Mouse (Mus musculus): Measurements from ENCODE around the gene Oas3.

DNA sequence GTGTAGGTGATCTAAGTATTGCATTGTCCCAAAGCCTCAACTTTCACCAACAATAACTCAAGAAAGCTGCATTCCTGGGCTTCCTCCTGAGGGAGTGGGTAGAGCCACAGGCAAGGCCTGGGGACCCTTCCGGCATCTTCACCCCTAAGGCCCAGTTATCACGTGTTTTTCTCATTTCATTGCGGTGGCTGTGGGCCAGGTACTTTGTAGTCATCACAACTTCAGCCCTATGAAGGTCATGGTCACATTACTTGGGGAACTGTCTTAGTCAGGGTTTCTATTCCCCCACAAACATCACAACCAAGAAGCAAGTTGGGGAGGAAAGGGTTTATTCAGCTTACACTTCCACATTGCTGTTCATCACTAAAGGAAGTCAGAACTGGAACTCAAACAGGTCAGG is 24.7 kb downstream of the Oas3 start:
- TF ChIP-seq POLR2A (IDR thresholded peaks at IDR 0.05; ENCODE audit: borderline replicate concordance, extremely low read depth, low read depth, low read length) = no peak
- TF ChIP-seq CTCF (IDR thresholded peaks at IDR 0.05; ENCODE audit: insufficient read depth, low read length) = no peak

Measured in lung, adult 2 months (tissue).